Mouse (Mus musculus) embryonic facial prominence, embryonic 12.5 days (tissue): Measurements from ENCODE around the gene Uqcrh. TPM values are rescaled to one million over a fixed set of nuclear protein-coding genes. Genes with fewer than 3 reads are reported as not detected.

Experiments
- polyA plus RNA-seq: library from polyadenylated mRNA; unstranded; fragments of >200 nt; fragmentation: Nextera tagmentation; extraction: Ambion mirVana; gene quantifications from 2 replicates; pipeline ENCODE4 v1.2.1, GENCODE M21; 2016

Uqcrh gene
- polyA plus RNA-seq, 1 experiment from 2014 or later, result 407 TPM

Other genes with a start within 250 kb of the Uqcrh start
- gene Mob3c, start 247.0 kb downstream of the Uqcrh start, polyA plus RNA-seq, result 9.1 and 9.7 TPM in 2 replicates
- 26.5 and 28.0 TPM in 2 replicates for gene Mknk1, start 235.9 kb downstream of the Uqcrh start, polyA plus RNA-seq
- not detected in 2 replicates for gene Kncn, start 190.7 kb downstream of the Uqcrh start, polyA plus RNA-seq
- gene 6430628N08Rik, start 184.4 kb downstream of the Uqcrh start, polyA plus RNA-seq, result not detected in 2 replicates
- 1.3 and 1.4 TPM in 2 replicates for gene Dmbx1, start 135.1 kb downstream of the Uqcrh start, polyA plus RNA-seq
- 2.8 and 3.3 TPM in 2 replicates for gene Faah, start 57.1 kb downstream of the Uqcrh start, polyA plus RNA-seq
- 19.9 and 20.6 TPM in 2 replicates for gene Nsun4, start 21.2 kb downstream of the Uqcrh start, polyA plus RNA-seq
- gene Lrrc41, start 198 bp upstream of the Uqcrh start, polyA plus RNA-seq, result 80.8 and 83.3 TPM in 2 replicates
- gene Rad54l, start 48.6 kb upstream of the Uqcrh start, polyA plus RNA-seq, result 46.6 and 47.0 TPM in 2 replicates
- 76.3 and 80.5 TPM in 2 replicates for gene Pomgnt1, start 48.8 kb upstream of the Uqcrh start, polyA plus RNA-seq
- 2.6 and 2.7 TPM in 2 replicates for gene Lurap1, start 76.3 kb upstream of the Uqcrh start, polyA plus RNA-seq
- 0.23 and 0.37 TPM in 2 replicates for gene Tspan1, start 92.5 kb upstream of the Uqcrh start, polyA plus RNA-seq
- not detected in 2 replicates for gene 1700042G07Rik, start 98.3 kb upstream of the Uqcrh start, polyA plus RNA-seq
- gene Gm49337, start 98.3 kb upstream of the Uqcrh start, polyA plus RNA-seq, result not detected in 2 replicates
- 51.2 and 55.1 TPM in 2 replicates for gene Pik3r3, start 146.5 kb upstream of the Uqcrh start, polyA plus RNA-seq